Comparison of ENCODE assay signal across 17 mouse cellular contexts in the genomic region with DNA sequence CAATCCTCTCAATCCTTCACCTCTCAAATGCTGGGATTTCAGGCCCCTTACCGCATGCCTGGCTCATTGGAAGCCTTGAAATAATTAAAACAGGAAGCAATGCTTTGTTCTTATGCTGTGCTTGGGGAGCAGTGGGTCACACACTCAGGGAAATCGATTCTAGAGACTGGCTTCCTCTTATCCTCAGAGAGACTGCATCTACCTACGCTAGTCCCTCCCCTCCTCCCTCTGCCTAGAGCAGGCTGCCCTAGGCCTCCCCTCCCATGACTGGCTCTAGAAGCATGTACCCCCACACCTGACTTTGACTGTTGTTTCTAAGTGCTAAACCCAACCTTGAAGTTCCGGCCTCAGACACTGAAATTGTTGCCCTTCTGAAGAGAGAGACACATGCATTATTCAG.
"Had no signal": no experiment of that assay in that cellular context is flagged by ENCODE, and none has a peak within 500 bp of the region (broad histone marks: within the 10 kb centered on the region; RNA-seq: fewer than 3 reads in every experiment).

No protein-coding gene starts in this region.

- H3K27ac ChIP-seq: lung, embryonic 15.5 days; macrophage; midbrain, embryonic 13.5 days; midbrain, embryonic 15.5 days; neural tube, embryonic 12.5 days had no signal

- H3K4me1 ChIP-seq: megakaryocyte, embryonic 14.5 days; midbrain, embryonic 13.5 days; midbrain, embryonic 15.5 days; neural tube, embryonic 12.5 days had no signal

- H3K9ac ChIP-seq: liver, postnatal 0 days; lung, embryonic 15.5 days; midbrain, embryonic 13.5 days; midbrain, embryonic 15.5 days; neural tube, embryonic 12.5 days had no signal

- DNase-seq: liver, postnatal 0 days; lung, adult 2 months; lung, postnatal 14 days; lung, postnatal 36 days; right cerebral cortex, postnatal 25 days; right cerebral cortex, postnatal 4 days; spleen, adult 18-20 months; thymus, adult 18-20 months; thymus, postnatal 14 days; thymus, postnatal 36 days had no signal

- H3K9me3 ChIP-seq: lung, embryonic 15.5 days; midbrain, embryonic 13.5 days; midbrain, embryonic 15.5 days; neural tube, embryonic 12.5 days had no signal

- H3K4me3 ChIP-seq: lung, embryonic 15.5 days; megakaryocyte, embryonic 14.5 days; midbrain, embryonic 13.5 days; midbrain, embryonic 15.5 days; neural tube, embryonic 12.5 days had no signal

- ATAC-seq: liver, postnatal 0 days; lung, postnatal 0 days; midbrain, embryonic 13.5 days; midbrain, embryonic 15.5 days had no signal

- H3K27me3 ChIP-seq: lung, embryonic 15.5 days; megakaryocyte, embryonic 14.5 days; midbrain, embryonic 13.5 days; midbrain, embryonic 15.5 days; neural tube, embryonic 12.5 days had no signal

- H3K36me3 ChIP-seq: midbrain, embryonic 13.5 days; midbrain, embryonic 15.5 days; neural tube, embryonic 12.5 days had no signal
